Mouse (Mus musculus): ENCODE data around the gene Foxa2. TPM values are rescaled to one million over a fixed set of nuclear protein-coding genes. Genes with fewer than 3 reads are reported as not detected.
A peak's percentile ranks its signal among the peaks of the same experiment; 100 is the strongest.

The Foxa2 gene
- polyA plus RNA-seq, 1 experiment: 0.49 TPM

DNA sequence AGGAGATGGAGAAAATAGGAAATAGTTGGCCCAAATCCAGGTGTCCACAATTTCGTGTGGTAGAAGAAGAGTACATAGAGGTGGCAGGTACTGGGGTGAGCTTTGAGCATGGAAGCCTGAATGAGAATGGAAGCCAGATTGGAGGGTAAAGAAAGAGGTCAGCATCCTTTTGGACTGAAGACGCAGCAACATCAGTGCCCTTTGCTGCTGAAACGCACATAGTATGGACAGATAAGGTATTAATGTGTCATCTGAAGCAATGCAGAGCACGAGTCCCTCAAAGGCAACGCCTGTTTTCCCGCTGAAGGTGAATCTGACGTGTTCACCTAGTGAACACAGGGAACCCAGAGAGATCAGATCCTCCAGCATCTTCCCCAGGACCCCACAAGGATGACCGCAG lies 842 bp upstream of the Foxa2 start:
- H3K4me3 ChIP-seq: no peak overlapping the region
- no peaks in the 10 kb centered on the region for H3K79me2 ChIP-seq (ENCODE audit: control insufficient read depth, insufficient read depth)
- no peaks in the 10 kb centered on the region for H3K36me3 ChIP-seq (ENCODE audit: control insufficient read depth, insufficient read depth)
- no peak overlapping the region for H3ac ChIP-seq (ENCODE audit: control insufficient read depth, insufficient read length)
- TF ChIP-seq TCF3 (IDR thresholded peaks at IDR 0.05; ENCODE audit: insufficient read length, low read depth) (no peak), MAX (IDR thresholded peaks at IDR 0.05; ENCODE audit: low read depth) (no peak), E2F4 (IDR thresholded peaks at IDR 0.05; ENCODE audit: insufficient read depth) (no peak), REST (IDR thresholded peaks at IDR 0.05; ENCODE audit: insufficient read depth, insufficient read length) (no peak), POLR2A (IDR thresholded peaks at IDR 0.05; ENCODE audit: insufficient read length, low read depth) (no peak), MYOD1 (IDR thresholded peaks at IDR 0.05; ENCODE audit: control insufficient read depth in 1 of 3, insufficient read length in 2 of 3, low read depth in 2 of 3) (no peak), USF1 (IDR thresholded peaks at IDR 0.05; ENCODE audit: low read depth) (no peak), CEBPB (IDR thresholded peaks at IDR 0.05; ENCODE audit: insufficient read depth, poor library complexity, severe bottlenecking) (no peak), POLR2AphosphoS2 (IDR thresholded peaks at IDR 0.05; ENCODE audit: insufficient read length, low read depth) (no peak), SRF (IDR thresholded peaks at IDR 0.05; ENCODE audit: control insufficient read depth, insufficient read length, low read depth) (no peak), TCF12 (IDR thresholded peaks at IDR 0.05; ENCODE audit: insufficient read depth, poor library complexity, severe bottlenecking) (no peak)
- H3K27me3 ChIP-seq (ENCODE audit: control insufficient read depth, insufficient read depth, insufficient read length): peaks cover 13% of the 10 kb centered on the region
- H3K4me2 ChIP-seq (ENCODE audit: low read depth): no peak overlapping the region

DNA sequence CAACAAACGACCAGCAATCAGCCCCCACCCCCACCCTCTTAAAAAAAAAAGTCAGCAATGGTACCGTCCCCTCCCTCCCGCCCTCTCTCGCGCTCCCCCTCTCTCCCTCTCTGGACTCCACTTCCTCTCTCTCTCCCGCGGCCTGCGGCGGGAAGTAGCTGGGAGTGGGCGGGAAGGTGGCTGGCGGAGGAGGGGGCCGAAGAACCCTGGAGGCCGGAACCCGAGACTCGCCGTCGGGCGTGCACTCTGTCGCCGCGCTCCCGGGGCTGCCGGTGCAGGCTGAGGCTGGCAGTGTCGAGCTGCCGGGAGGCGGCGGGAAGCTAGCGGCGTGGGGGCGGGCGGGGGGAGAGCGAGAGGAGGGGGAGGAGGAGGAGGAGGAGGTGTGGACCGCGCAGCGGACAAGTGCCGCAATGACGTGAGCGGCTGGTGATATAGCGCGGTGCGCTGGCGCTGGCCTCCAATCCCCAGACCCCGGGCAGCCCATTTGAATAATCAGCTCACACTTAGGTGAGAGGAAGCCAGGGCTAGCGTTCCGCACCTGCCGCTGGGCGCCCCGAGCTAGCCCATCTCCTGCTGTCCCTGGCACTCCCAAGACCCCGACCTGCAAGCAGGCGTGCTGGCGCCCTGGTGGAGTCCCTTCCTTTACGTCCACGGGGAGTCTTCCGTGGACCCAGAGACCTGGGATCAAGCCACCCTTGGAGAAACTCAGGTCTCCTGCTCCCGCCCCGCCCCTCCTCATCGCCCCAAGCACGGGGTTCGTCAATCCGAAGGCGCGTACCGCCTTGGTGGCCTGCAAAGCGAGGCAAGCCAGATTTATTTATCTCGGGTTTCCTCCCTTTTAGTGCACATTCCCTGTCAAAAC lies 601 bp downstream of the Foxa2 start:
- Histone ChIP-seq H3K79me2 (ENCODE audit: control insufficient read depth, insufficient read depth) (no peaks in the 10 kb centered on the region), H3K36me3 (ENCODE audit: control insufficient read depth, insufficient read depth) (no peaks in the 10 kb centered on the region), H3K4me3 (peak overlapping the region; percentile 32), H3K4me2 (ENCODE audit: low read depth) (peak overlapping the region; percentile 74), H3ac (ENCODE audit: control insufficient read depth, insufficient read length) (no peak overlapping the region), H3K27me3 (ENCODE audit: control insufficient read depth, insufficient read depth, insufficient read length) (peaks cover 13% of the 10 kb centered on the region)
- TF ChIP-seq TCF12 (IDR thresholded peaks at IDR 0.05; ENCODE audit: insufficient read depth, poor library complexity, severe bottlenecking): no peak
- no peak for TF ChIP-seq MYOG (IDR thresholded peaks at IDR 0.05; ENCODE audit: control insufficient read depth in 1 of 3, insufficient read depth in 1 of 3, insufficient read length in 2 of 3, low read depth in 2 of 3)
- TF ChIP-seq CEBPB (IDR thresholded peaks at IDR 0.05; ENCODE audit: insufficient read depth, poor library complexity, severe bottlenecking): no peak
- TF ChIP-seq MYOD1 (IDR thresholded peaks at IDR 0.05; ENCODE audit: control insufficient read depth in 1 of 3, insufficient read length in 2 of 3, low read depth in 2 of 3): no peak
- TF ChIP-seq TCF3 (IDR thresholded peaks at IDR 0.05; ENCODE audit: insufficient read length, low read depth): no peak
- no peak for TF ChIP-seq POLR2AphosphoS2 (IDR thresholded peaks at IDR 0.05; ENCODE audit: insufficient read length, low read depth)
- no peak for TF ChIP-seq SRF (IDR thresholded peaks at IDR 0.05; ENCODE audit: control insufficient read depth, insufficient read length, low read depth)
- no peak for TF ChIP-seq REST (IDR thresholded peaks at IDR 0.05; ENCODE audit: insufficient read depth, insufficient read length)
- TF ChIP-seq USF1 (IDR thresholded peaks at IDR 0.05; ENCODE audit: low read depth): no peak
- no peak for TF ChIP-seq POLR2A (IDR thresholded peaks at IDR 0.05; ENCODE audit: insufficient read length, low read depth)
- TF ChIP-seq MAX (IDR thresholded peaks at IDR 0.05; ENCODE audit: low read depth): no peak
- TF ChIP-seq E2F4 (IDR thresholded peaks at IDR 0.05; ENCODE audit: insufficient read depth): no peak

DNA sequence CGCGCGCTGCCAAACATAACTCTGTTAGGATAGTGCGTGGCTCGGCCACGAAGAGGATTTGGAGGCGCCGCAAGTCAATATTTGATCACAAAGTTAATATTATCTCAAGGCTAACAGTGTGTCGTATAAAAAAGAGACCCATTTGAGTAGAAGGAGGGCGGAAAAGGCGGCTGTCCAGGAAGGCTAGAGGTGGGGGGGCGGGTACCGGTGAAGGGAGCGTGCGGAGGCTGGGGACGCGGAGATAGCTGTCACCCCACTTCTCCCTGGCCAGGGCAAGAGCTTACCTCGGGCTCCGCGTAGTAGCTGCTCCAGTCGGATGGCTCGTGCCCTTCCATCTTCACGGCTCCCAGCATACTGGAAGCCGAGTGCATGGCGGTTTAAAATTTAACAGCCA lies 1.2 kb downstream of the Foxa2 start:
- Histone ChIP-seq H3K79me2 (ENCODE audit: control insufficient read depth, insufficient read depth) (no peaks in the 10 kb centered on the region), H3K4me3 (peak overlapping the region; percentile 32), H3ac (ENCODE audit: control insufficient read depth, insufficient read length) (no peak overlapping the region), H3K4me2 (ENCODE audit: low read depth) (peak overlapping the region; percentile 74), H3K27me3 (ENCODE audit: control insufficient read depth, insufficient read depth, insufficient read length) (peaks cover 13% of the 10 kb centered on the region), H3K36me3 (ENCODE audit: control insufficient read depth, insufficient read depth) (no peaks in the 10 kb centered on the region)
- TF ChIP-seq POLR2AphosphoS2 (IDR thresholded peaks at IDR 0.05; ENCODE audit: insufficient read length, low read depth) (no peak), E2F4 (IDR thresholded peaks at IDR 0.05; ENCODE audit: insufficient read depth) (no peak), TCF12 (IDR thresholded peaks at IDR 0.05; ENCODE audit: insufficient read depth, poor library complexity, severe bottlenecking) (no peak), CEBPB (IDR thresholded peaks at IDR 0.05; ENCODE audit: insufficient read depth, poor library complexity, severe bottlenecking) (no peak), MAX (IDR thresholded peaks at IDR 0.05; ENCODE audit: low read depth) (no peak), POLR2A (IDR thresholded peaks at IDR 0.05; ENCODE audit: insufficient read length, low read depth) (no peak), MYOD1 (IDR thresholded peaks at IDR 0.05; ENCODE audit: control insufficient read depth in 1 of 3, insufficient read length in 2 of 3, low read depth in 2 of 3) (no peak), MYOG (IDR thresholded peaks at IDR 0.05; ENCODE audit: control insufficient read depth in 1 of 3, insufficient read depth in 1 of 3, insufficient read length in 2 of 3, low read depth in 2 of 3) (no peak), REST (IDR thresholded peaks at IDR 0.05; ENCODE audit: insufficient read depth, insufficient read length) (no peak)

DNA sequence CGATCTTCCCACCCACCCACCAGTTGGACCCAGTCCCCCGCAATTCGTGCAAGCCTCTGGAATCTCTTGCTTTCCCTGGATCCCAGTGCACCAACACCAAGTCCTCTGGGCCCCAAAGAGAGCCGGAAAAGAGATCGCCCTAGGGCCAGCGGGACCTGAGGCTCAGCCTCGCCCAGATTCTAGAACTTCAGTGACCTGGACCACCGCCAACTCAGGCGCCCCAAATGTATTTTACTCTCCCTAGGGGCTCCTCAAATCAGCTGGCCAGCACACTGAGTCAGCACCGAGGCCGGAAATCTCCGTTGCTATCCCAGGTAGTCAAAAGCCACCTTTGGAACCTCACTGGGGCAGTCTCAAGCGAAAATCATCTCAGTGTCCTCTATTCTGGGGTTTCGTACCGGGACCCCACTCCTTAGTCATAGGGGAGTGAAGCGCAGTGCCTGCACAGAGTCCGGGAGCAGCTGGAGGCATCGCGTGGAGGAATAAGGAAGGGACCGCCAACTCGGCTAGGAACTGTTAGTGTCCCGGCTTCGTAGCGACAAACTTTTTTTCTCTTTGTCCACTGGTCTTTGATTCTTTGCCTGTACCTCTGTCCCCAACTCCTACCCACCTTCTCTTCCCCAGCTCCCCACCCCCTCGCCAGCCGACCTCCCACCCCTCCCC lies 1.8 kb downstream of the Foxa2 start:
- Histone ChIP-seq H3K79me2 (ENCODE audit: control insufficient read depth, insufficient read depth) (no peaks in the 10 kb centered on the region), H3K36me3 (ENCODE audit: control insufficient read depth, insufficient read depth) (no peaks in the 10 kb centered on the region), H3K27me3 (ENCODE audit: control insufficient read depth, insufficient read depth, insufficient read length) (peaks cover 13% of the 10 kb centered on the region), H3ac (ENCODE audit: control insufficient read depth, insufficient read length) (no peak overlapping the region), H3K4me3 (peak overlapping the region; percentile 32), H3K4me2 (ENCODE audit: low read depth) (peak overlapping the region; percentile 74)
- TF ChIP-seq MAX (IDR thresholded peaks at IDR 0.05; ENCODE audit: low read depth): no peak
- no peak for TF ChIP-seq POLR2AphosphoS2 (IDR thresholded peaks at IDR 0.05; ENCODE audit: insufficient read length, low read depth)
